ENCODE assay signal across 21 mouse cellular contexts in genomic region chr1:119289516-119290164, GRCm38 (mm10).
A peak's percentile ranks its signal among the peaks of the same experiment; 100 is the strongest.
DNase-seq lines count a peak whose midpoint lies in the region; ATAC-seq and TF ChIP-seq lines count a peak whose summit lies in the region.
"Had no signal": no experiment of that assay in that cellular context is flagged by ENCODE, and none has a peak within 500 bp of the region (broad histone marks: within the 10 kb centered on the region; RNA-seq: fewer than 3 reads in every experiment).

No protein-coding gene starts in this region.

- no peak overlapping the region for H3K27ac ChIP-seq in kidney, embryonic 15.5 days
- peak overlapping the region; percentile 50; the same call in 1 of the 2 replicates for H3K27ac ChIP-seq in lung, embryonic 14.5 days (ENCODE audit: low read depth)
- H3K27ac ChIP-seq: hindbrain, embryonic 10.5 days; hindbrain, postnatal 0 days; midbrain, embryonic 12.5 days; neural tube, embryonic 12.5 days had no signal

- no peaks in the 10 kb centered on the region for H3K36me3 ChIP-seq in kidney, embryonic 15.5 days
- H3K36me3 ChIP-seq in lung, embryonic 14.5 days (ENCODE audit: insufficient read depth): no peaks in the 10 kb centered on the region
- H3K36me3 ChIP-seq: hindbrain, embryonic 10.5 days; midbrain, embryonic 12.5 days; neural tube, embryonic 12.5 days had no signal

- peak; percentile 21 for DNase-seq in adrenal gland, postnatal 14 days
- no peak for DNase-seq in adrenal gland, adult (ENCODE audit: inconsistent age in 2 of 2, low spot score in 1 of 2)
- peak; percentile 44 for DNase-seq in kidney, adult 9 months
- no peak for DNase-seq in lung, embryonic 14.5 days
- DNase-seq in lung, postnatal 14 days: no peak
- peak; percentile 10 to 43 for DNase-seq in lung, postnatal 4 days
- no peak for DNase-seq in ovary, postnatal 10 days (ENCODE audit: low spot score)
- DNase-seq: adrenal gland, postnatal 25 days; cerebellum, adult 11 months; embryo, embryonic 11 days; forebrain, postnatal 0 days; gastrocnemius, postnatal 36 days; right cerebral cortex, adult 18-20 months had no signal

- WGBS in kidney, embryonic 15.5 days: 80% methylated on average over 11 of the region's 11 CpGs
- 61% methylated on average over 11 of the region's 11 CpGs for WGBS in lung, embryonic 14.5 days

- ATAC-seq in kidney, embryonic 15.5 days (replicated peaks; ENCODE audit: low FRiP score): no peak
- ATAC-seq in lung, embryonic 14.5 days (ENCODE audit: insufficient read depth): peak; percentile 43; the same call in 1 of the 2 replicates
- ATAC-seq: activated CD4-positive, CD25-positive, alpha-beta regulatory T cell, adult 4 months; CD4-positive, CD25-positive, alpha-beta regulatory T cell, adult 4 months; forebrain, postnatal 0 days; hindbrain, postnatal 0 days; Patski had no signal

- H3K4me1 ChIP-seq in kidney, embryonic 15.5 days: peaks cover 6% of the 10 kb centered on the region
- no peaks in the 10 kb centered on the region for H3K4me1 ChIP-seq in lung, embryonic 14.5 days (ENCODE audit: insufficient read depth)
- H3K4me1 ChIP-seq: hindbrain, embryonic 10.5 days; midbrain, embryonic 12.5 days; neural tube, embryonic 12.5 days had no signal

- no peak overlapping the region for H3K9ac ChIP-seq in kidney, embryonic 15.5 days
- no peak overlapping the region for H3K9ac ChIP-seq in lung, embryonic 14.5 days
- H3K9ac ChIP-seq: forebrain, postnatal 0 days; midbrain, embryonic 12.5 days; neural tube, embryonic 12.5 days had no signal

- H3K27me3 ChIP-seq in kidney, embryonic 15.5 days: no peaks in the 10 kb centered on the region
- H3K27me3 ChIP-seq in lung, embryonic 14.5 days (ENCODE audit: insufficient read depth, low read length): no peaks in the 10 kb centered on the region
- H3K27me3 ChIP-seq: neural tube, embryonic 12.5 days; Patski had no signal

- no peak for TF ChIP-seq CTCF in lung, embryonic 14.5 days (IDR thresholded peaks at IDR 0.05; ENCODE audit: low read depth)

- H3K9me3 ChIP-seq in kidney, embryonic 15.5 days (replicated peaks): no peaks in the 10 kb centered on the region
- no peaks in the 10 kb centered on the region for H3K9me3 ChIP-seq in lung, embryonic 14.5 days (ENCODE audit: low read depth, low read length)
- H3K9me3 ChIP-seq: hindbrain, embryonic 10.5 days; midbrain, embryonic 12.5 days; neural tube, embryonic 12.5 days had no signal

- no peak overlapping the region for H3K4me3 ChIP-seq in kidney, embryonic 15.5 days (replicated peaks)
- H3K4me3 ChIP-seq in lung, embryonic 14.5 days (ENCODE audit: low read depth, low read length): no peak overlapping the region
- H3K4me3 ChIP-seq: hindbrain, embryonic 10.5 days; midbrain, embryonic 12.5 days; neural tube, embryonic 12.5 days had no signal

- no peak overlapping the region for H3K4me2 ChIP-seq in kidney, embryonic 15.5 days
- no peak overlapping the region for H3K4me2 ChIP-seq in lung, embryonic 14.5 days
- H3K4me2 ChIP-seq: midbrain, embryonic 12.5 days; neural tube, embryonic 12.5 days had no signal

Comparison
In these comparisons a context has a peak if more than half of its experiments do, and no peak if none do; other contexts are left out.
1. DNase-seq: peak in adrenal gland, postnatal 14 days (single experiment), kidney, adult 9 months (single experiment) and lung, postnatal 4 days (2 of 2); none in adrenal gland, adult (0 of 2), lung, embryonic 14.5 days (single experiment), lung, postnatal 14 days (single experiment) and ovary, postnatal 10 days (single experiment).